Mouse (Mus musculus): ENCODE data around the gene Sgk1. TPM values are rescaled to one million over a fixed set of nuclear protein-coding genes. Genes with fewer than 3 reads are reported as not detected.

The Sgk1 gene
- polyA plus RNA-seq, 1 experiment from 2014 or later = 22.2 TPM

GRCm38 (mm10) chr10:21845601-21846282, 36.2 kb upstream of the Sgk1 start:
- Histone ChIP-seq H3K9me3 (replicated peaks; ENCODE audit: control insufficient read depth, low read length) (no peaks in the 10 kb centered on the region), H3K27me3 (ENCODE audit: control insufficient read depth, insufficient read depth, low read length) (no peaks in the 10 kb centered on the region), H3K4me2 (no peak overlapping the region), H3K9ac (ENCODE audit: low read depth, low read length) (no peak overlapping the region), H3K4me1 (ENCODE audit: control insufficient read depth, insufficient read depth, low read length) (peaks cover under 1% of the 10 kb centered on the region; the same call in 1 of the 2 replicates), H3K27ac (ENCODE audit: low read depth, low read length) (no peak overlapping the region), H3K4me3 (ENCODE audit: low read depth, low read length) (no peak overlapping the region), H3K36me3 (ENCODE audit: control insufficient read depth, insufficient read depth, low read length) (no peaks in the 10 kb centered on the region)
- ATAC-seq (replicated peaks; ENCODE audit: insufficient number of reproducible peaks, low FRiP score, low TSS enrichment) = no peak
- 82% methylated on average over 10 of the region's 10 CpGs for WGBS (ENCODE audit: insufficient replicate concordance)

- Histone ChIP-seq H3K4me3 (ENCODE audit: low read depth, low read length) (no peak overlapping the region), H3K36me3 (ENCODE audit: control insufficient read depth, insufficient read depth, low read length) (no peaks in the 10 kb centered on the region), H3K9me3 (replicated peaks; ENCODE audit: control insufficient read depth, low read length) (no peaks in the 10 kb centered on the region), H3K4me2 (no peak overlapping the region), H3K4me1 (ENCODE audit: control insufficient read depth, insufficient read depth, low read length) (peaks cover 4% of the 10 kb centered on the region; the same call in 1 of the 2 replicates), H3K27ac (ENCODE audit: low read depth, low read length) (no peak overlapping the region), H3K27me3 (ENCODE audit: control insufficient read depth, insufficient read depth, low read length) (no peaks in the 10 kb centered on the region), H3K9ac (ENCODE audit: low read depth, low read length) (no peak overlapping the region)
- WGBS (ENCODE audit: insufficient replicate concordance) = 87% methylated on average over 9 of the region's 9 CpGs
- no peak for ATAC-seq (replicated peaks; ENCODE audit: insufficient number of reproducible peaks, low FRiP score, low TSS enrichment)
Measured at GRCm38 (mm10) chr10:21846366-21846765, 35.6 kb upstream of the Sgk1 start.

GRCm38 (mm10) chr10:21847026-21847820, 34.8 kb upstream of the Sgk1 start:
- no peak for ATAC-seq (replicated peaks; ENCODE audit: insufficient number of reproducible peaks, low FRiP score, low TSS enrichment)
- no peak overlapping the region for H3K4me2 ChIP-seq
- H3K4me1 ChIP-seq (ENCODE audit: control insufficient read depth, insufficient read depth, low read length) = peaks cover 4% of the 10 kb centered on the region; the same call in 1 of the 2 replicates
- H3K4me3 ChIP-seq (ENCODE audit: low read depth, low read length) = no peak overlapping the region
- H3K9me3 ChIP-seq (replicated peaks; ENCODE audit: control insufficient read depth, low read length) = no peaks in the 10 kb centered on the region
- H3K9ac ChIP-seq (ENCODE audit: low read depth, low read length) = no peak overlapping the region
- 81% methylated on average over 11 of the region's 11 CpGs for WGBS (ENCODE audit: insufficient replicate concordance)
- no peaks in the 10 kb centered on the region for H3K27me3 ChIP-seq (ENCODE audit: control insufficient read depth, insufficient read depth, low read length)
- H3K36me3 ChIP-seq (ENCODE audit: control insufficient read depth, insufficient read depth, low read length) = no peaks in the 10 kb centered on the region
- H3K27ac ChIP-seq (ENCODE audit: low read depth, low read length) = no peak overlapping the region

- 87% methylated on average over 16 of the region's 16 CpGs for WGBS (ENCODE audit: insufficient replicate concordance)
- no peaks in the 10 kb centered on the region for H3K9me3 ChIP-seq (replicated peaks; ENCODE audit: control insufficient read depth, low read length)
- ATAC-seq (replicated peaks; ENCODE audit: insufficient number of reproducible peaks, low FRiP score, low TSS enrichment) = no peak
- no peak overlapping the region for H3K27ac ChIP-seq (ENCODE audit: low read depth, low read length)
- H3K9ac ChIP-seq (ENCODE audit: low read depth, low read length) = no peak overlapping the region
- no peaks in the 10 kb centered on the region for H3K27me3 ChIP-seq (ENCODE audit: control insufficient read depth, insufficient read depth, low read length)
- H3K4me1 ChIP-seq (ENCODE audit: control insufficient read depth, insufficient read depth, low read length) = peaks cover 4% of the 10 kb centered on the region; the same call in 1 of the 2 replicates
- H3K36me3 ChIP-seq (ENCODE audit: control insufficient read depth, insufficient read depth, low read length) = no peaks in the 10 kb centered on the region
- H3K4me3 ChIP-seq (ENCODE audit: low read depth, low read length) = no peak overlapping the region
- no peak overlapping the region for H3K4me2 ChIP-seq
Measured at GRCm38 (mm10) chr10:21847931-21848670, 33.9 kb upstream of the Sgk1 start.

GRCm38 (mm10) chr10:21849251-21849650, 32.7 kb upstream of the Sgk1 start:
- H3K4me3 ChIP-seq (ENCODE audit: low read depth, low read length) = no peak overlapping the region
- no peak overlapping the region for H3K27ac ChIP-seq (ENCODE audit: low read depth, low read length)
- peaks cover 4% of the 10 kb centered on the region; the same call in 1 of the 2 replicates for H3K4me1 ChIP-seq (ENCODE audit: control insufficient read depth, insufficient read depth, low read length)
- no peaks in the 10 kb centered on the region for H3K27me3 ChIP-seq (ENCODE audit: control insufficient read depth, insufficient read depth, low read length)
- H3K9me3 ChIP-seq (replicated peaks; ENCODE audit: control insufficient read depth, low read length) = no peaks in the 10 kb centered on the region
- no peak overlapping the region for H3K9ac ChIP-seq (ENCODE audit: low read depth, low read length)
- ATAC-seq (replicated peaks; ENCODE audit: insufficient number of reproducible peaks, low FRiP score, low TSS enrichment) = no peak
- 67% methylated on average over 8 of the region's 8 CpGs for WGBS (ENCODE audit: insufficient replicate concordance)
- no peak overlapping the region for H3K4me2 ChIP-seq
- H3K36me3 ChIP-seq (ENCODE audit: control insufficient read depth, insufficient read depth, low read length) = no peaks in the 10 kb centered on the region

- no peak for ATAC-seq (replicated peaks; ENCODE audit: insufficient number of reproducible peaks, low FRiP score, low TSS enrichment)
- no peak overlapping the region for H3K4me3 ChIP-seq (ENCODE audit: low read depth, low read length)
- no peak overlapping the region for H3K9ac ChIP-seq (ENCODE audit: low read depth, low read length)
- peaks cover 4% of the 10 kb centered on the region; the same call in 1 of the 2 replicates for H3K4me1 ChIP-seq (ENCODE audit: control insufficient read depth, insufficient read depth, low read length)
- H3K9me3 ChIP-seq (replicated peaks; ENCODE audit: control insufficient read depth, low read length) = no peaks in the 10 kb centered on the region
- H3K36me3 ChIP-seq (ENCODE audit: control insufficient read depth, insufficient read depth, low read length) = no peaks in the 10 kb centered on the region
- WGBS (ENCODE audit: insufficient replicate concordance) = 85% methylated on average over 3 of the region's 3 CpGs
- H3K27me3 ChIP-seq (ENCODE audit: control insufficient read depth, insufficient read depth, low read length) = no peaks in the 10 kb centered on the region
- H3K27ac ChIP-seq (ENCODE audit: low read depth, low read length) = no peak overlapping the region
- no peak overlapping the region for H3K4me2 ChIP-seq
Measured at GRCm38 (mm10) chr10:21850330-21850729, 31.7 kb upstream of the Sgk1 start.

- no peaks in the 10 kb centered on the region for H3K9me3 ChIP-seq (replicated peaks; ENCODE audit: control insufficient read depth, low read length)
- WGBS (ENCODE audit: insufficient replicate concordance) = 89% methylated on average over 6 of the region's 6 CpGs
- no peaks in the 10 kb centered on the region for H3K27me3 ChIP-seq (ENCODE audit: control insufficient read depth, insufficient read depth, low read length)
- no peak overlapping the region for H3K9ac ChIP-seq (ENCODE audit: low read depth, low read length)
- no peak overlapping the region for H3K4me3 ChIP-seq (ENCODE audit: low read depth, low read length)
- no peak for ATAC-seq (replicated peaks; ENCODE audit: insufficient number of reproducible peaks, low FRiP score, low TSS enrichment)
- H3K4me1 ChIP-seq (ENCODE audit: control insufficient read depth, insufficient read depth, low read length) = peaks cover 7% of the 10 kb centered on the region; the same call in 1 of the 2 replicates
- no peak overlapping the region for H3K27ac ChIP-seq (ENCODE audit: low read depth, low read length)
- no peaks in the 10 kb centered on the region for H3K36me3 ChIP-seq (ENCODE audit: control insufficient read depth, insufficient read depth, low read length)
- H3K4me2 ChIP-seq = no peak overlapping the region
Measured at GRCm38 (mm10) chr10:21853122-21853521, 28.9 kb upstream of the Sgk1 start.

GRCm38 (mm10) chr10:21853566-21854328, 28.2 kb upstream of the Sgk1 start:
- no peaks in the 10 kb centered on the region for H3K27me3 ChIP-seq (ENCODE audit: control insufficient read depth, insufficient read depth, low read length)
- no peak overlapping the region for H3K27ac ChIP-seq (ENCODE audit: low read depth, low read length)
- H3K4me3 ChIP-seq (ENCODE audit: low read depth, low read length) = no peak overlapping the region
- H3K4me1 ChIP-seq (ENCODE audit: control insufficient read depth, insufficient read depth, low read length) = peaks cover 10% of the 10 kb centered on the region
- no peak for ATAC-seq (replicated peaks; ENCODE audit: insufficient number of reproducible peaks, low FRiP score, low TSS enrichment)
- H3K9ac ChIP-seq (ENCODE audit: low read depth, low read length) = no peak overlapping the region
- no peaks in the 10 kb centered on the region for H3K9me3 ChIP-seq (replicated peaks; ENCODE audit: control insufficient read depth, low read length)
- no peaks in the 10 kb centered on the region for H3K36me3 ChIP-seq (ENCODE audit: control insufficient read depth, insufficient read depth, low read length)
- WGBS (ENCODE audit: insufficient replicate concordance) = 84% methylated on average over 14 of the region's 14 CpGs
- H3K4me2 ChIP-seq = no peak overlapping the region
